In the genomic region with DNA sequence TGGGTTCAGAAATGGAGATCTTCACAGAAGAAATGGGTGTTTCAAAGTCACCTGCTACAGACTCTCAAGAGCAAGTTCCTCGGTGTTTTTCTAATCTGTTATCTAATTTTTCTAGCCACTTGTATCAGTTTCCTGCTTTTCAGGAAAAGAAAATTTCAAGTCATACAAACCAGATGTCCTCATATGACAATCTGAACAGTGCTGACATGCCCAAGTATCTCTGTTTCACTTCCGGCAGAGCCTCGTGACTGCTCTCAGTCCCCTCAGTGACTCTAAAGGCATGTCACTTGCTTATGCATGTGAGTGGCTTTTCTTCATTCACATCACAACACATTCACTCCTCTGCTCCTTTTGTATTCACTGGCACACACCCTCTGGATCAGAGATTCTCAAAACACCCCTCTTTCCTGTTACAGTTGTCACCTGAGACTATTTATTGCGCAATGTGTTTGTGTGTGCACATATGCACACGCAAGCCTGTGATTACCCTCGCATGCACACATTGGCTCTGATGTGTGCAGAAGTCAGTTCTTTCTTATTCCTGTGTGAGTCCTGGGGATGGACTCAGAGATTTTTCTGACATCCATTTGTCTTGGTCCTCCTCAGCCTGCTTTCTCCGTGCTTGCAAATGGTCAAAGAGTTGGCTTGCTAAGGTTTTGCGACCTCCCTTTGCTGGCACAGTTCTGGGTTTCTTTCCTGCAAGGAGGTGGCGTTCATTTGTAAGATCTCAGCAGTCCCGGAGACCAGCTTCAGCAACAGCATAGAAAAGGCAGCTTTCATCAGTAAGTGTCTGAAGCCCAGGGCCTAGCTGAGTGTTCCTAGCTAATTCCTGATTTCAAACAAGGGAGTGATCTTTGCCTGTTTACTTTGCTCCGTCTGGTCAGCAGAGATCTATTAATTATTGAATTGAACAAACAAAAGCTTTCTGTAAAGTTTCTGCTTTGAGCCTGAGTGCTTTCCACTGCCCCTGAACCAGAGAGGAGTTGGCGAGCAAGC, we compare ENCODE assay signal across 15 mouse cellular contexts.
DNase-seq lines count a peak whose midpoint lies in the region; ATAC-seq and TF ChIP-seq lines count a peak whose summit lies in the region.
"Had no signal": no experiment of that assay in that cellular context is flagged by ENCODE, and none has a peak within 500 bp of the region (broad histone marks: within the 10 kb centered on the region; RNA-seq: fewer than 3 reads in every experiment).

No protein-coding gene starts in this region.

- DNase-seq in spleen, adult 2 months (ENCODE audit: low read depth in 1 of 2, low spot score in 2 of 2): no peak
- DNase-seq in spleen, adult 18-20 months: no peak
- no peak for DNase-seq in cerebellum, adult 18-20 months
- DNase-seq in layer of hippocampus, adult 11-12 months (ENCODE audit: low spot score): no peak
- no peak for DNase-seq in kidney, postnatal 10 days
- DNase-seq: cerebellum, postnatal 14 days; gastrocnemius, postnatal 14 days; thymus, postnatal 36 days had no signal

- no peaks in the 10 kb centered on the region for H3K36me3 ChIP-seq in spleen, adult 2 months (ENCODE audit: control insufficient read depth, insufficient read depth, low read length)
- no peaks in the 10 kb centered on the region for H3K36me3 ChIP-seq in macrophage (ENCODE audit: inconsistent target)
- H3K36me3 ChIP-seq: heart, embryonic 15.5 days; limb, embryonic 12.5 days; midbrain, embryonic 10.5 days had no signal

- H3K4me1 ChIP-seq in spleen, adult 2 months (ENCODE audit: control insufficient read depth, insufficient read depth, insufficient read length): no peaks in the 10 kb centered on the region
- H3K4me1 ChIP-seq: limb, embryonic 12.5 days; midbrain, embryonic 10.5 days had no signal

- no peak for TF ChIP-seq CTCF in spleen, adult 2 months (IDR thresholded peaks at IDR 0.05; ENCODE audit: extremely low read depth, insufficient read depth, insufficient read length, insufficient replicate concordance)

- no peak for TF ChIP-seq POLR2A in spleen, adult 2 months (IDR thresholded peaks at IDR 0.05; ENCODE audit: low read depth, low read length)

- H3K27me3 ChIP-seq in spleen, adult 2 months (ENCODE audit: control insufficient read depth, insufficient read depth, low read length): no peaks in the 10 kb centered on the region
- H3K27me3 ChIP-seq: heart, embryonic 15.5 days had no signal

- WGBS in spleen, adult 2 months: 73% methylated on average over 12 of the region's 12 CpGs
- 70% methylated on average over 12 of the region's 12 CpGs for WGBS in macrophage (ENCODE audit: missing documents)

- no peaks in the 10 kb centered on the region for H3K79me2 ChIP-seq in macrophage (ENCODE audit: inconsistent target)

- ATAC-seq in common myeloid progenitor, adult 5-6 weeks (replicated peaks; ENCODE audit: low read depth, poor library complexity, severe bottlenecking): peak; percentile 83
- ATAC-seq: forebrain, embryonic 14.5 days; hindbrain, embryonic 16.5 days had no signal

- 0 out of 2 replicates have a peak overlapping the region, but pooled peaks have one; percentile 9 for H3K27ac ChIP-seq in spleen, adult 2 months (ENCODE audit: insufficient read depth, low read length)
- H3K27ac ChIP-seq in macrophage: peak overlapping the region; percentile 61
- H3K27ac ChIP-seq: heart, embryonic 15.5 days; limb, embryonic 12.5 days; midbrain, embryonic 10.5 days had no signal

- no peak overlapping the region for H3K4me3 ChIP-seq in spleen, adult 2 months (ENCODE audit: extremely low read depth, insufficient read depth, insufficient read length)
- H3K4me3 ChIP-seq in macrophage (ENCODE audit: inconsistent target): no peak overlapping the region
- H3K4me3 ChIP-seq: heart, embryonic 15.5 days; limb, embryonic 12.5 days; midbrain, embryonic 10.5 days had no signal
